Mouse (Mus musculus): ENCODE data around the gene Arl4d.

DNA sequence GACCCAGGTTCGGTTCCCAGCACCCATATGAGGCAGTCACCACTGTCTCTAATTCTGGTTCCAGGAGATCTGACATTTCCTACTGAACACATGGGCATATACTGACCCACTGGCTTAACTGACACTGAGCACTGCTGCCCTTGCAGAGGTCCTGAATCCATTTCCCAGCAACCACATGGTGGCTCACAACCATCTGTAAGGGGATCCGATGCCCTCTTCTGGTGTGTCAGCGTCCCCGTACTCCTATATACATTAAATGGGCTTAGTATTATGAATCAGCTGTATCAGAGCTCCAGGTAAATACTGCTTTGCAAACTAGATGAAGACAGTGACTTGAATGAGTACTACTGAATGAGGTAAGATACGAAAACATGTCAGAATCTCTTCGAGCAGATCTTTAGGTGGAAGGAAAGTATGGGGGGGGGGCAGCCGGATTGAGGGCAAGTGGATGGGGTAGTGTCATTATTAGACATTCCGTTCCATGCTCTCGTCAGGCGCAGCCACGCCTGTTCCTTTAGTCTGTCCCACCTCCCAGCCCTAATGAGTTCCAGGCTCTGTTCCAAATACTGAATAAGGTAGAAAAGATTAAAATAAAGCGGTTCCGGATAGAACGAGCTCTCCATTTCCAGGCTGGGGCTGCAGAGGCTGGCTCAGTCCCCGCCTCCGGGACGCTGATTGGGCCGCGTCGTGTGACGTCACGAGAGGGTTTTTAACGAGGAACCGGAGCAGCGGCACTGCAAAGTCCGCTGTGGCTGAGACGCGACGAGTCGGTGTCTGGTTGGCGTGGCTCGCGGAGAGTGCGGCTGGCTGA is at the start of gene Arl4d:
- peak; percentile 42 for TF ChIP-seq EP300 (IDR thresholded peaks at IDR 0.05; ENCODE audit: low read depth)
- 0 out of 2 replicates have a peak, but pooled peaks have one; percentile 18 for TF ChIP-seq CTCF (IDR thresholded peaks at IDR 0.05; ENCODE audit: low read depth)
